Mouse (Mus musculus) testis, adult 2 months (tissue): ENCODE results near the gene Aunip. TPM values are rescaled to one million over a fixed set of nuclear protein-coding genes. Genes with fewer than 3 reads are reported as not detected.

Experiments
- H3K27ac ChIP-seq: fragments of 200-500 bp; 2 replicates; pipeline ENCODE4 v1.5.1; 2012; ENCODE audit warnings: low read depth, low read length; ENCODE audit not compliant: control insufficient read depth, insufficient read depth
- H3K27me3 ChIP-seq: fragments of 200-500 bp; 2 replicates; pipeline ENCODE4 v1.6.1; 2012; ENCODE audit warnings: mild to moderate bottlenecking, low read length, moderate library complexity; ENCODE audit not compliant: control insufficient read depth, insufficient read depth
- H3K36me3 ChIP-seq: fragments of 200-500 bp; 2 replicates; pipeline ENCODE4 v1.6.1; 2012; ENCODE audit warnings: mild to moderate bottlenecking, low read length; ENCODE audit not compliant: control insufficient read depth, insufficient read depth
- H3K4me1 ChIP-seq: fragments of 200-500 bp; 2 replicates; pipeline ENCODE4 v1.6.1; 2012; ENCODE audit warnings: low read length; ENCODE audit not compliant: control insufficient read depth, insufficient read depth
- H3K4me3 ChIP-seq: fragments of 200-500 bp; 2 replicates; pipeline ENCODE4 v1.5.1; 2012; ENCODE audit warnings: low read depth, mild to moderate bottlenecking, low read length, moderate library complexity, mixed read lengths; ENCODE audit not compliant: control insufficient read depth
- CTCF ChIP-seq: fragments of 200-500 bp; IDR thresholded peaks from 2 replicates; pipeline ENCODE4 v1.5.1; 2012; ENCODE audit warnings: low read depth, mild to moderate bottlenecking, inconsistent platforms, low read length, moderate library complexity; ENCODE audit not compliant: control insufficient read depth, insufficient read depth, insufficient replicate concordance
- POLR2A ChIP-seq: fragments of 200-500 bp; IDR thresholded peaks from 2 replicates; pipeline ENCODE4 v1.6.1; 2012; ENCODE audit warnings: low read depth, mild to moderate bottlenecking, inconsistent platforms, low read length, moderate library complexity; ENCODE audit not compliant: control insufficient read depth
- polyA plus RNA-seq: library from polyadenylated mRNA; depleted of rRNA; stranded (reverse); fragments of >200 nt; gene quantifications from 2 replicates; pipeline ENCODE4 v1.2.3, GENCODE M21; 2012

Gene Aunip
- polyA plus RNA-seq, 1 experiment: 3.8 TPM

DNA sequence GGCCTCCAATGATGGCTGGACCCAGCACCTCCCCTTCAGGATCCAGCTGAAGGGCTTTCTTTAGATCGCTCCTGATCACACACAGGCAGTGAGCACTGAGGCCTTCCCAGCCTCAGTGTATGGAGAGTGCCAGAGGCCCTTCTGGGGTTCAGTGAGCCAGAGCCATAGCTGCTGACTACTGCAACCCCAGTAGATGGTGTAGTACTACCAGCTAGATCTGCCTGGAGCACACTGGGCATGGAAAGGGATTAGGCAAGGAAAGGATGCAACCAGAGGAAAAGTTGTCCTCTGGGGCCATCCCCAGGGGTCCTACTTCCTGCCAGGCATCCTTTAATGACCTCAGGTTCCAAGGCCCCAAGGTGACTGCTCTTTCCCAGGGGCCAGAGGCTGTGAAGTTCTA, 42.8 kb downstream of the Aunip start:
- Histone ChIP-seq H3K4me1 (peaks cover 5% of the 10 kb centered on the region), H3K27me3 (no peaks in the 10 kb centered on the region; the same call in 1 of the 2 replicates), H3K27ac (no peak overlapping the region), H3K4me3 (no peak overlapping the region), H3K36me3 (no peaks in the 10 kb centered on the region)
- no peak for TF ChIP-seq CTCF
- no peak for TF ChIP-seq POLR2A

DNA sequence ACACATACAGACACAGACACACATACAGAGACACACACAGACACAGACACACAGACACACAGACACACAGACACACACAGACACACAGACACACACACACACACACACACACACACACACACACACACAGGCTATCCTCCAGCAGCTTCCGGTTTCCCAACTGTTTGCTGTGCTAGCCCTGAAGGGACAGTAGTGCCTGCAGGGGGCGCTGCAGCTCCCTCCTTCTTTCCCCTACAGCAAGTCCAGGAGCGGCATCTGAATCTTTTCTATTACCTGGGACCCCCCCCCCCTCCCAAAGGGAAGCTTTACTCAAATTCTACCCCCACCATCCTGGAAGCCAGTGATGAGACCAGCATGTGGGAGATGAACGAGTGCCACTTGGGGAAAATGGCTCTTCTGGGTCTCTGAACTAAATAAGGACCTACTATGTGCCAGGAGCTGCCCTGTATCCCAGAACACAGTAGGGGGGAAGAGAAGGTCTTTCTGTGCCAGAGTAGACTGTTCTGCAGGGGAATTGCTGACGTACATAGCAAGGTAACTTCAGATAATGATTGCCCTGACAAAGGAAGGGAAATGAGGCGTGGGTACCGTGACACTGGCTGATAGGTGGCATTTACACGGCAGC, 45.3 kb downstream of the Aunip start:
- Histone ChIP-seq H3K27ac (no peak overlapping the region), H3K4me3 (no peak overlapping the region), H3K36me3 (no peaks in the 10 kb centered on the region), H3K27me3 (no peaks in the 10 kb centered on the region; the same call in 1 of the 2 replicates), H3K4me1 (peaks cover 6% of the 10 kb centered on the region)
- TF ChIP-seq POLR2A (no peak), CTCF (peak; percentile 60; the same call in 1 of the 2 replicates)

DNA sequence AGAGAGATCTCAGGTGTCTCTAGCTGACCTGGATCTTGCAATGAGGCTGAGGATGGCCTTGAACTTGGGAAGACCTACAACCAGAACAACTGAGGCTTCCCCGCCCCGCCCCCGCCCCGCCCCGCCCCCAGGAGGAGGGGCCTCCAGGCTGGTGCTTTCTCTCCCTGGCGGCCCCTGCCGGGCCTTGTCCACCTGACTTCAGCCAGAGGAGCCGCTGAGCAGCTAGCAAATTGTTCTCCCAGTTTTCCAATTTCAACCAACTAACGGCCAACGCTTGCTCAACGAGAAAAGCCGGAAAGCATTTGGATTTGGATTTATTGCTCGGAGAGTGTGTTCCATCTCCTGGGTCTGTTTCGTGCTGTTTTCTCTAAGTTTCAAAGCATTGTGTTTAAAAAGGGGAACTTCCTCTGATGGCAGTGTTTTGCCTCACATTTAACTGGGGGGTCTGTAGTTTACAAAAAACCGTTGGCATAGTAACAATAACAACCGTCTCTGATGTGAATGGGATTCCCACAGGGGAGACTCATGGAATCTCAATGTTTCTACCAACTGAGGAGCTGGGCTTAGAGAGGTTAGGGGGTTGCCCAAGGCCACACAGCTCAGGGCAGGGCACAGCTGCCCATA, 46.9 kb downstream of the Aunip start:
- no peaks in the 10 kb centered on the region for H3K36me3 ChIP-seq
- H3K4me1 ChIP-seq: peaks cover 6% of the 10 kb centered on the region
- no peaks in the 10 kb centered on the region for H3K27me3 ChIP-seq
- no peak for TF ChIP-seq CTCF
- TF ChIP-seq POLR2A: no peak
- peak overlapping the region; percentile 14; the same call in 1 of the 2 replicates for H3K27ac ChIP-seq
- H3K4me3 ChIP-seq: no peak overlapping the region

DNA sequence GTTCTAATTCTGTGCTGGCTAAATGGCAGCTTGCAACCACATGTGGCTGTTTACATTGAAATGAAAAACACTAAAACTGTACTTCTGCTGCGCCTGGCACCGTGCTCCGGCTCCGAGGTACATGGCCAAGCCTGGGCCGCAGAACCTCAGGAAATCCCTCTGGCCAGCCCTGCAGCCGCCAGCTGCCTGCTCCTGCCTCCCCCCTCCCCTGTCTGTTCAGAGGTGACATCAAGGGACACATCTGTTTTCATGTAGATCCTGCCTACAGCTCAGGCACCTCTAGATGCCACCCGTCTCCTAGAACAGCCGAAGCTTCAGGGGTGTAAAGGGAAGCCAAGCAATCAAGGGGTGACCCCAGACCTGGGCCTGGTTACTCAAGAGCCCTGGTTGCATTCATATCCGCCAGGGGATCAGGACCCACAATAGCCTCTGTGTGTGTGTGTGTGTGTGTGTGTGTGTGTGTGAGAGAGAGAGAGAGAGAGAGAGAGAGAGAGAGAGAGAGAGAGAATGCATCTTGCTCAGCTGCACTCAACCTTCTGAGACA, 47.8 kb downstream of the Aunip start:
- H3K4me1 ChIP-seq: peaks cover 6% of the 10 kb centered on the region
- no peak overlapping the region for H3K4me3 ChIP-seq
- no peaks in the 10 kb centered on the region for H3K36me3 ChIP-seq
- peak overlapping the region; percentile 22; the same call in 1 of the 2 replicates for H3K27ac ChIP-seq
- no peak for TF ChIP-seq CTCF
- TF ChIP-seq POLR2A: no peak
- H3K27me3 ChIP-seq: no peaks in the 10 kb centered on the region

DNA sequence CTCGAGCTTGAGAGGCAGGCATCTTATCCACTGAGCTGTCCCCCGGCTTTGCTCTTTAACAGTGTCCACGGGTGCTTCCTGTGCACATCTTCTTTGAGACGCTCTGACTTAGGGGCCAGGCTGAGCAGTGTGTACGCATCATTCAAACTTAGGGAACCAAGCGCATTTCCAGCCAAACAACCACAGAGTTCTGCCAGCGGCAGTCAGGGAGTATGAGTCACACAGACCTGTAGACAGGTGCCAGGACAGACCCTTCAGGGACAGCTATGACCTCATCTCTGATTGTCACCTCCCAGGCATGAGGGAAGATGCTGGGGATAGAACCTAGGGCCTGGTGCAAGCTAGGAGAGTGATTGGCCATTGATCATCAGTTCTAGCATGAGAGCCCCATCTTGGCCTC, 48.4 kb downstream of the Aunip start:
- no peaks in the 10 kb centered on the region for H3K36me3 ChIP-seq
- H3K4me1 ChIP-seq: peaks cover 6% of the 10 kb centered on the region
- no peak overlapping the region for H3K4me3 ChIP-seq
- TF ChIP-seq CTCF (no peak), POLR2A (no peak)
- no peaks in the 10 kb centered on the region for H3K27me3 ChIP-seq
- no peak overlapping the region for H3K27ac ChIP-seq

DNA sequence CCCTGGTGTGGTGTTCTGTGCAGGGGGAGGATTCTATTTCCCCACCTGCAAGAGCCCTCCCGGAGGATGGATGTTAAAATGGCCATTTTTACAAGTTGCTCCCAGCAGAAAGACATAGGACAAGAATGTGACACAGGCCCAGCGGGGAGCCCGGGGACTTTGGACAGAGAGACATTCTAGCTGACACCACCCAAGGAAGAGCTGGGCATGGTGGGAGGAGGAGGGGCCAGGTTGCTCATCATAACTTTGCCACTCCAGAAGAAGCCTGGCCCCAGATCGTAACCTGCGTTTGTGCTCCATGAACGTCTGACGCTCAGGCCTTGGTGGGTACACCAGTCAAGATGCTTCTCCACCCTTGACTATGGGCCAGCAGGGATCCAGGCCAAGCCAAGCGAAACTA, 49.9 kb downstream of the Aunip start:
- Histone ChIP-seq H3K36me3 (no peaks in the 10 kb centered on the region), H3K27me3 (no peaks in the 10 kb centered on the region), H3K4me3 (no peak overlapping the region), H3K4me1 (peaks cover 6% of the 10 kb centered on the region), H3K27ac (no peak overlapping the region)
- TF ChIP-seq CTCF (no peak), POLR2A (no peak)

DNA sequence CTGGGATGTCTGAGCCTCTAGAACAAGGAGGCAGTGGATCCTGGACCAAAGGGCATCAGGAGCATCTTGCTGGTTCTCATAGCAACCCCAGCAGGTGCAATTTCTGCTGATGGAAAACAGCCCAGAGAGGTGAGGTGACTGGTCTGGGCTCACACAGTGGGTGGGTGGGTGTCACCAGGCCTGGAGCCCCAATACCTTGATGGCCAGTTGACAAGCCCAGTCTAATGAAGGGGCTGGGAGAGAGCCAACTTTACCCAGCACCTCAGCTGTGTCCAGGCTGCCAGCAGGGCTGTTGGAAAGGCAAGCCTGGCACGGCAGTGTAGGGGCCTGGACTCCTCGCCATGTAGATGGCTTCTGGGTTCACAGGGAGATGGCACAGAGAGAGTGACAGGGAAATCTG, 51.2 kb downstream of the Aunip start:
- TF ChIP-seq CTCF (no peak), POLR2A (no peak)
- H3K36me3 ChIP-seq: no peaks in the 10 kb centered on the region
- no peak overlapping the region for H3K4me3 ChIP-seq
- no peak overlapping the region for H3K27ac ChIP-seq
- H3K27me3 ChIP-seq: no peaks in the 10 kb centered on the region
- peaks cover 6% of the 10 kb centered on the region for H3K4me1 ChIP-seq
